Mouse (Mus musculus): ENCODE results near the gene Sf3a2. TPM values are rescaled to one million over a fixed set of nuclear protein-coding genes. Genes with fewer than 3 reads are reported as not detected.

Sf3a2 gene
- polyA plus RNA-seq, 1 experiment from 2014 or later: 53.5 TPM

- Histone ChIP-seq H3K4me1 (peaks cover 20% of the 10 kb centered on the region), H3K9ac (no peak within 1 kb of the TSS), H3K27ac (no peak within 1 kb of the TSS), H3K4me3 (peak within 1 kb of the TSS; percentile 42), H3K36me3 (no peaks in the 10 kb centered on the region), H3K4me2 (peak within 1 kb of the TSS; percentile 59), H3K9me3 (replicated peaks) (no peaks in the 10 kb centered on the region), H3K27me3 (replicated peaks) (peaks cover 84% of the 10 kb centered on the region)
- 6% methylated on average over 45 of the region's 51 CpGs for WGBS (ENCODE audit: insufficient replicate concordance)
- ATAC-seq: no peak
Measured at GRCm38 (mm10) chr10:80843931-80844547, 46.0 kb downstream of the Sf3a2 start, which contains the start of gene Lingo3. Lingo3 (minus strand) TSS chr10:80844039.

- 54% methylated on average over 8 of the region's 8 CpGs for WGBS (ENCODE audit: insufficient replicate concordance)
- Histone ChIP-seq H3K36me3 (peaks cover 3% of the 10 kb centered on the region), H3K9ac (no peak overlapping the region), H3K27ac (no peak overlapping the region), H3K4me3 (no peak overlapping the region), H3K4me1 (peaks cover 30% of the 10 kb centered on the region), H3K9me3 (replicated peaks) (no peaks in the 10 kb centered on the region), H3K27me3 (replicated peaks) (peaks cover 73% of the 10 kb centered on the region), H3K4me2 (no peak overlapping the region)
- ATAC-seq: no peak
Measured at GRCm38 (mm10) chr10:80845055-80845693, 47.2 kb downstream of the Sf3a2 start.

- Histone ChIP-seq H3K4me1 (peaks cover 35% of the 10 kb centered on the region), H3K36me3 (peaks cover 9% of the 10 kb centered on the region), H3K9me3 (replicated peaks) (no peaks in the 10 kb centered on the region), H3K27me3 (replicated peaks) (peaks cover 67% of the 10 kb centered on the region), H3K9ac (no peak overlapping the region), H3K4me3 (no peak overlapping the region), H3K27ac (no peak overlapping the region), H3K4me2 (no peak overlapping the region)
- WGBS (ENCODE audit: insufficient replicate concordance): 66% methylated on average over 12 of the region's 12 CpGs
- no peak for ATAC-seq
Measured at GRCm38 (mm10) chr10:80845732-80846131, 47.7 kb downstream of the Sf3a2 start.

GRCm38 (mm10) chr10:80848571-80848970 is 50.6 kb downstream of the Sf3a2 start:
- Histone ChIP-seq H3K9ac (no peak overlapping the region), H3K27ac (no peak overlapping the region), H3K4me1 (peaks cover 47% of the 10 kb centered on the region), H3K4me2 (peak overlapping the region; percentile 28; the same call in 1 of the 2 replicates), H3K4me3 (no peak overlapping the region), H3K36me3 (peaks cover 36% of the 10 kb centered on the region), H3K27me3 (replicated peaks) (peaks cover 39% of the 10 kb centered on the region), H3K9me3 (replicated peaks) (no peaks in the 10 kb centered on the region)
- ATAC-seq: peak; percentile 77
- WGBS (ENCODE audit: insufficient replicate concordance): 3% methylated on average over 10 of the region's 10 CpGs

MicroRNAs encoded within 50 kb of the gene (microRNA counts, 519-probe panel; counts per million panel counts)
- microRNA mmu-miR-1982: 582 counts per million, percentile 70 among the panel's probes with 10 or more counts

Small RNA genes lying within 50 kb of the gene (microRNA-seq; reads per million reads assigned to microRNA genes)
- 3.5 reads per million, percentile 2 among the genes with 10 or more reads in this experiment for gene Mir1982

Other genes starting within 250 kb of the Sf3a2 start
- 23.2 and 23.9 TPM in 2 replicates for gene Rexo1, start 236.6 kb upstream of the Sf3a2 start, polyA plus RNA-seq (2016; fragmentation: Nextera tagmentation; extraction: Ambion mirVana)
- 24.0 and 24.7 TPM in 2 replicates for gene Klf16, start 220.9 kb upstream of the Sf3a2 start, polyA plus RNA-seq (2016; fragmentation: Nextera tagmentation; extraction: Ambion mirVana)
- 86.4 and 88.9 TPM in 2 replicates for gene Abhd17a, start 207.9 kb upstream of the Sf3a2 start, polyA plus RNA-seq (2016; fragmentation: Nextera tagmentation; extraction: Ambion mirVana)
- gene Scamp4, start 195.3 kb upstream of the Sf3a2 start, polyA plus RNA-seq (2016; fragmentation: Nextera tagmentation; extraction: Ambion mirVana): 63.3 and 65.2 TPM in 2 replicates
- gene Adat3, start 195.3 kb upstream of the Sf3a2 start, polyA plus RNA-seq (2016; fragmentation: Nextera tagmentation; extraction: Ambion mirVana): 7.0 and 7.4 TPM in 2 replicates
- 2.6 and 3.0 TPM in 2 replicates for gene Gm49322, start 192.2 kb upstream of the Sf3a2 start, polyA plus RNA-seq (2016; fragmentation: Nextera tagmentation; extraction: Ambion mirVana)
- 106 TPM in 2 replicates for gene Csnk1g2, start 175.4 kb upstream of the Sf3a2 start, polyA plus RNA-seq (2016; fragmentation: Nextera tagmentation; extraction: Ambion mirVana)
- 26.0 and 27.3 TPM in 2 replicates for gene Btbd2, start 141.1 kb upstream of the Sf3a2 start, polyA plus RNA-seq (2016; fragmentation: Nextera tagmentation; extraction: Ambion mirVana)
- 124 and 125 TPM in 2 replicates for gene Mknk2, start 120.1 kb upstream of the Sf3a2 start, polyA plus RNA-seq (2016; fragmentation: Nextera tagmentation; extraction: Ambion mirVana)
- gene Mob3a, start 96.2 kb upstream of the Sf3a2 start, polyA plus RNA-seq (2016; fragmentation: Nextera tagmentation; extraction: Ambion mirVana): 43.9 and 45.3 TPM in 2 replicates
- gene Izumo4, start 96.0 kb upstream of the Sf3a2 start, polyA plus RNA-seq (2016; fragmentation: Nextera tagmentation; extraction: Ambion mirVana): 10.1 and 10.6 TPM in 2 replicates
- gene Ap3d1, start 55.9 kb upstream of the Sf3a2 start, polyA plus RNA-seq (2016; fragmentation: Nextera tagmentation; extraction: Ambion mirVana): 36.5 and 38.2 TPM in 2 replicates
- 15.7 TPM in 2 replicates for gene Dot1l, start 43.0 kb upstream of the Sf3a2 start, polyA plus RNA-seq (2016; fragmentation: Nextera tagmentation; extraction: Ambion mirVana)
- gene Plekhj1, start 428 bp downstream of the Sf3a2 start, polyA plus RNA-seq (2016; fragmentation: Nextera tagmentation; extraction: Ambion mirVana): 134 and 137 TPM in 2 replicates
- gene Amh, start 7.0 kb downstream of the Sf3a2 start, polyA plus RNA-seq (2016; fragmentation: Nextera tagmentation; extraction: Ambion mirVana): 0.07 TPM in 1 of 2 replicates, not detected in the other
- 0.18 and 0.46 TPM in 2 replicates for gene Jsrp1, start 15.3 kb downstream of the Sf3a2 start, polyA plus RNA-seq (2016; fragmentation: Nextera tagmentation; extraction: Ambion mirVana)
- 1,528 and 1,635 TPM in 2 replicates for gene Oaz1, start 28.5 kb downstream of the Sf3a2 start, polyA plus RNA-seq (2016; fragmentation: Nextera tagmentation; extraction: Ambion mirVana)
- not detected in 2 replicates for gene Lingo3, start 45.8 kb downstream of the Sf3a2 start, polyA plus RNA-seq (2016; fragmentation: Nextera tagmentation; extraction: Ambion mirVana)
- gene Lsm7, start 57.0 kb downstream of the Sf3a2 start, polyA plus RNA-seq (2016; fragmentation: Nextera tagmentation; extraction: Ambion mirVana): 235 and 245 TPM in 2 replicates
- 66.1 and 70.5 TPM in 2 replicates for gene Sppl2b, start 57.1 kb downstream of the Sf3a2 start, polyA plus RNA-seq (2016; fragmentation: Nextera tagmentation; extraction: Ambion mirVana)
- gene Tmprss9, start 73.7 kb downstream of the Sf3a2 start, polyA plus RNA-seq (2016; fragmentation: Nextera tagmentation; extraction: Ambion mirVana): 0.04 and 0.05 TPM in 2 replicates
- gene Timm13, start 102.8 kb downstream of the Sf3a2 start, polyA plus RNA-seq (2016; fragmentation: Nextera tagmentation; extraction: Ambion mirVana): 271 and 301 TPM in 2 replicates
- 23.1 and 23.6 TPM in 2 replicates for gene Lmnb2, start 120.0 kb downstream of the Sf3a2 start, polyA plus RNA-seq (2016; fragmentation: Nextera tagmentation; extraction: Ambion mirVana)
- 1.6 and 2.0 TPM in 2 replicates for gene Gadd45b, start 131.9 kb downstream of the Sf3a2 start, polyA plus RNA-seq (2016; fragmentation: Nextera tagmentation; extraction: Ambion mirVana)
- gene Gng7, start 216.7 kb downstream of the Sf3a2 start, polyA plus RNA-seq (2016; fragmentation: Nextera tagmentation; extraction: Ambion mirVana): 0.80 and 0.81 TPM in 2 replicates
- gene Diras1, start 227.5 kb downstream of the Sf3a2 start, polyA plus RNA-seq (2016; fragmentation: Nextera tagmentation; extraction: Ambion mirVana): not detected in 2 replicates
- 7.1 and 7.9 TPM in 2 replicates for gene Slc39a3, start 239.2 kb downstream of the Sf3a2 start, polyA plus RNA-seq (2016; fragmentation: Nextera tagmentation; extraction: Ambion mirVana)

All from liver, embryonic 12.5 days (tissue).